Mouse (Mus musculus) stomach, postnatal 0 days (tissue): Measurements from ENCODE around the gene Gfpt1. TPM values are rescaled to one million over a fixed set of nuclear protein-coding genes. Genes with fewer than 3 reads are reported as not detected.

Source experiments
- ATAC-seq: fragments of 200-750 bp; cut with Nextera tagmentation; 2 replicates; pipeline ENCODE4 v1.8.0; 2017; ENCODE audit not compliant: low FRiP score, low TSS enrichment
- DNase-seq: peaks from one replicate; pipeline ENCODE4 v3.0.0-alpha.2; 2016; ENCODE audit warnings: low spot score
- H3K27ac ChIP-seq: fragments of 300-500 bp; sonication (generic); replicated peaks from 2 replicates; pipeline ENCODE4 v1.5.1; 2014; ENCODE audit warnings: mild to moderate bottlenecking, control low read depth
- H3K27me3 ChIP-seq: fragments of 300-500 bp; sonication (generic); 2 replicates; pipeline ENCODE4 v1.6.1; 2014; ENCODE audit warnings: low read length; ENCODE audit not compliant: control insufficient read depth, insufficient read depth
- H3K36me3 ChIP-seq: fragments of 300-500 bp; sonication (generic); 2 replicates; pipeline ENCODE4 v1.6.1; 2014; ENCODE audit warnings: low read length, mixed read lengths; ENCODE audit not compliant: control insufficient read depth, insufficient read depth
- H3K4me1 ChIP-seq: fragments of 300-500 bp; sonication (generic); replicated peaks from 2 replicates; pipeline ENCODE4 v1.6.1; 2014; ENCODE audit warnings: antibody characterized with exemption; ENCODE audit not compliant: control insufficient read depth, insufficient read depth
- H3K4me2 ChIP-seq: fragments of 300-500 bp; sonication (generic); replicated peaks from 2 replicates; pipeline ENCODE4 v1.6.1; 2014; ENCODE audit warnings: low read depth, mild to moderate bottlenecking, control low read depth, moderate library complexity
- H3K4me3 ChIP-seq: fragments of 300-500 bp; sonication (generic); 2 replicates; pipeline ENCODE4 v1.5.1; 2014; ENCODE audit warnings: low read depth, low read length, control low read depth
- H3K9ac ChIP-seq: fragments of 300-500 bp; sonication (generic); 2 replicates; pipeline ENCODE4 v1.6.1; 2014; ENCODE audit warnings: mild to moderate bottlenecking, low read length, control low read depth, mixed read lengths
- H3K9me3 ChIP-seq: fragments of 300-500 bp; sonication (generic); 2 replicates; pipeline ENCODE4 v1.6.1; 2016; ENCODE audit warnings: low read length; ENCODE audit not compliant: control insufficient read depth
- CTCF ChIP-seq: IDR thresholded peaks from 2 replicates; pipeline ENCODE4 v1.5.1; 2016; ENCODE audit warnings: antibody characterized with exemption, low read depth, mild to moderate bottlenecking, moderate library complexity
- EP300 ChIP-seq: optimal IDR thresholded peaks from 2 replicates; pipeline ENCODE3; 2016; ENCODE audit warnings: antibody characterized with exemption
- WGBS: fragments of 180-500 bp; shearing (Covaris S2); extraction: QIAGEN DNeasy Blood & Tissue Kit; methylation state at CpG from one replicate; pipeline ENCODE4 v1.1.7; 2014; 5-methylcytosine and 5-hydroxymethylcytosine counted together
- polyA plus RNA-seq: library from polyadenylated mRNA; unstranded; fragments of >200 nt; fragmentation: Nextera tagmentation; extraction: Ambion mirVana; gene quantifications from 2 replicates; pipeline ENCODE4 v1.2.1, GENCODE M21; 2015

The Gfpt1 gene
- polyA plus RNA-seq, 1 experiment from 2014 or later, result 17.4 TPM

- TF ChIP-seq EP300, result no peak
- TF ChIP-seq CTCF, result no peak
- H3K4me1 ChIP-seq, result no peaks in the 10 kb centered on the region
- no peak overlapping the region for H3K9ac ChIP-seq
- 80% methylated on average over 7 of the region's 7 CpGs for WGBS
- H3K9me3 ChIP-seq, result no peaks in the 10 kb centered on the region
- ATAC-seq (no peak), DNase-seq (no peak)
- H3K27ac ChIP-seq, result no peak overlapping the region
- no peaks in the 10 kb centered on the region for H3K36me3 ChIP-seq
- no peaks in the 10 kb centered on the region for H3K27me3 ChIP-seq
- no peak overlapping the region for H3K4me3 ChIP-seq
- H3K4me2 ChIP-seq, result no peak overlapping the region
Observed at GRCm38 (mm10) chr6:87116596-87116995, 74.0 kb downstream of the Gfpt1 start.

- peak; percentile 87 for ATAC-seq
- Histone ChIP-seq H3K4me3 (no peak overlapping the region), H3K4me2 (no peak overlapping the region), H3K9me3 (no peaks in the 10 kb centered on the region), H3K27me3 (no peaks in the 10 kb centered on the region), H3K4me1 (no peaks in the 10 kb centered on the region), H3K9ac (no peak overlapping the region), H3K36me3 (no peaks in the 10 kb centered on the region), H3K27ac (peak overlapping the region; percentile 78)
- peak; percentile 71 for DNase-seq
- no peak for TF ChIP-seq CTCF
- 75% methylated on average over 20 of the region's 20 CpGs for WGBS
Observed at GRCm38 (mm10) chr6:87119066-87119837, 76.6 kb downstream of the Gfpt1 start.

- Histone ChIP-seq H3K9ac (no peak overlapping the region; the same call in 1 of the 2 replicates), H3K4me2 (no peak overlapping the region), H3K36me3 (no peaks in the 10 kb centered on the region), H3K4me3 (no peak overlapping the region), H3K27ac (peak overlapping the region; percentile 78), H3K9me3 (no peaks in the 10 kb centered on the region), H3K27me3 (no peaks in the 10 kb centered on the region), H3K4me1 (no peaks in the 10 kb centered on the region)
- ATAC-seq, result peak; percentile 74
- WGBS, result 37% methylated on average over 4 of the region's 4 CpGs
- TF ChIP-seq EP300 (no peak), CTCF (no peak)
- DNase-seq, result peak; percentile 69
Observed at GRCm38 (mm10) chr6:87119975-87120374, 77.3 kb downstream of the Gfpt1 start.

- Histone ChIP-seq H3K36me3 (no peaks in the 10 kb centered on the region), H3K27ac (no peak overlapping the region), H3K9me3 (no peaks in the 10 kb centered on the region), H3K4me2 (no peak overlapping the region), H3K9ac (no peak overlapping the region), H3K27me3 (no peaks in the 10 kb centered on the region), H3K4me3 (no peak overlapping the region), H3K4me1 (no peaks in the 10 kb centered on the region)
- no peak for ATAC-seq
- TF ChIP-seq CTCF, result peak; percentile 54
- TF ChIP-seq EP300, result no peak
- 82% methylated on average over 6 of the region's 6 CpGs for WGBS
- DNase-seq, result no peak
Observed at GRCm38 (mm10) chr6:87120661-87121060, 78.0 kb downstream of the Gfpt1 start.

GRCm38 (mm10) chr6:87121961-87122360 is 79.3 kb downstream of the Gfpt1 start:
- 45% methylated on average over 7 of the region's 7 CpGs for WGBS
- TF ChIP-seq EP300, result no peak
- TF ChIP-seq CTCF, result no peak
- no peaks in the 10 kb centered on the region for H3K9me3 ChIP-seq
- H3K36me3 ChIP-seq, result no peaks in the 10 kb centered on the region
- DNase-seq (no peak), ATAC-seq (no peak)
- H3K9ac ChIP-seq, result no peak overlapping the region
- H3K4me1 ChIP-seq, result no peaks in the 10 kb centered on the region; the same call in 1 of the 2 replicates
- no peak overlapping the region for H3K27ac ChIP-seq
- no peak overlapping the region for H3K4me3 ChIP-seq
- H3K27me3 ChIP-seq, result no peaks in the 10 kb centered on the region
- H3K4me2 ChIP-seq, result no peak overlapping the region

- 62% methylated on average over 6 of the region's 6 CpGs for WGBS
- ATAC-seq, result peak; percentile 52; the same call in 1 of the 2 replicates
- DNase-seq, result peak; percentile 58
Observed at GRCm38 (mm10) chr6:87123406-87123805, 80.8 kb downstream of the Gfpt1 start.

More at GRCm38 (mm10) chr6:87123406-87123805, 80.8 kb downstream of the Gfpt1 start:
- no peak overlapping the region for H3K4me2 ChIP-seq
- no peaks in the 10 kb centered on the region for H3K9me3 ChIP-seq
- no peak overlapping the region for H3K4me3 ChIP-seq
- TF ChIP-seq EP300, result no peak
- no peak for TF ChIP-seq CTCF
- H3K36me3 ChIP-seq, result no peaks in the 10 kb centered on the region
- H3K27ac ChIP-seq, result no peak overlapping the region
- H3K27me3 ChIP-seq, result no peaks in the 10 kb centered on the region
- H3K4me1 ChIP-seq, result peaks cover 2% of the 10 kb centered on the region; the same call in 1 of the 2 replicates
- H3K9ac ChIP-seq, result no peak overlapping the region
